Mouse (Mus musculus) MEL (cell line): Measurements from ENCODE around the gene Tifa.

Source experiments
- CTCF ChIP-seq, 3 experiments: IDR thresholded peaks in 2 of 3; conservative IDR thresholded peaks in 1 of 3; 2 replicates each; pipeline ENCODE4 v1.5.1; 2011 to 2012; ENCODE audit warnings: low read length in 3 of 3, low read depth in 2 of 3, mild to moderate bottlenecking in 2 of 3, improper control_type of control experiment in 1 of 3, inconsistent platforms in 1 of 3, mixed read lengths in 1 of 3, moderate library complexity in 1 of 3; ENCODE audit not compliant: control insufficient read depth in 1 of 3, insufficient read depth in 1 of 3, poor library complexity in 1 of 3, severe bottlenecking in 1 of 3
- ELF1 ChIP-seq: IDR thresholded peaks from 2 replicates; pipeline ENCODE4 v1.6.1; 2014; ENCODE audit warnings: low read depth, mild to moderate bottlenecking, inconsistent platforms, low read length, improper control_type of control experiment, moderate library complexity
- ETS1 ChIP-seq: IDR thresholded peaks from 2 replicates; pipeline ENCODE4 v1.6.1; 2012; ENCODE audit warnings: low read depth, mild to moderate bottlenecking, inconsistent platforms, low read length, improper control_type of control experiment, moderate library complexity
- GATA1 ChIP-seq: IDR thresholded peaks from 2 replicates; pipeline ENCODE4 v1.6.1; 2011; ENCODE audit warnings: low read depth, low read length, improper control_type of control experiment
- HCFC1 ChIP-seq: IDR thresholded peaks from 2 replicates; pipeline ENCODE4 v1.6.1; 2012; ENCODE audit warnings: low read depth, mild to moderate bottlenecking, inconsistent platforms, low read length, improper control_type of control experiment, moderate library complexity
- JUND ChIP-seq: IDR thresholded peaks from 2 replicates; pipeline ENCODE4 v1.6.1; 2011; ENCODE audit warnings: low read depth, mild to moderate bottlenecking, improper control_type of control experiment, low read length
- MAX ChIP-seq: IDR thresholded peaks from 2 replicates; pipeline ENCODE4 v1.6.1; 2011; ENCODE audit warnings: low read length, improper control_type of control experiment
- MAZ ChIP-seq: IDR thresholded peaks from 2 replicates; pipeline ENCODE4 v1.6.1; 2012; ENCODE audit warnings: low read depth, mild to moderate bottlenecking, inconsistent platforms, low read length, improper control_type of control experiment
- POLR2A ChIP-seq, 2 experiments: IDR thresholded peaks; 2 replicates each; pipeline ENCODE4 v1.6.1; 2011 to 2012; ENCODE audit warnings: low read length in 2 of 2, mild to moderate bottlenecking in 2 of 2, control low read depth in 1 of 2, improper control_type of control experiment in 1 of 2, low read depth in 1 of 2, moderate library complexity in 1 of 2; ENCODE audit not compliant: control insufficient read depth in 1 of 2, insufficient read depth in 1 of 2, poor library complexity in 1 of 2
- POLR2AphosphoS2 ChIP-seq: IDR thresholded peaks from 2 replicates; pipeline ENCODE4 v1.6.1; 2011; ENCODE audit warnings: low read length, improper control_type of control experiment
- TAL1 ChIP-seq: IDR thresholded peaks from 2 replicates; pipeline ENCODE4 v1.6.1; 2012; ENCODE audit warnings: mild to moderate bottlenecking, inconsistent platforms, low read length, moderate library complexity, mixed read lengths

GRCm38 (mm10) chr3:127875509-127875908 is 85.9 kb downstream of the Tifa start:
- TF ChIP-seq CTCF (IDR thresholded peaks at IDR 0.05 in 2 of 3, conservative IDR thresholded peaks at IDR 0.05 in 1 of 3; ENCODE audit: control insufficient read depth in 1 of 3, insufficient read depth in 1 of 3, low read depth in 2 of 3, low read length in 3 of 3, poor library complexity in 1 of 3, severe bottlenecking in 1 of 3) (no peak), POLR2AphosphoS2 (no peak), JUND (no peak), POLR2A (IDR thresholded peaks at IDR 0.05; ENCODE audit: control insufficient read depth in 1 of 2, insufficient read depth in 1 of 2, low read depth in 1 of 2, low read length in 2 of 2, poor library complexity in 1 of 2) (no peak), GATA1 (no peak), MAX (no peak), ETS1 (no peak), TAL1 (no peak), MAZ (no peak), HCFC1 (no peak), ELF1 (no peak)
